ENCODE assay signal across 23 mouse cellular contexts in the genomic region with DNA sequence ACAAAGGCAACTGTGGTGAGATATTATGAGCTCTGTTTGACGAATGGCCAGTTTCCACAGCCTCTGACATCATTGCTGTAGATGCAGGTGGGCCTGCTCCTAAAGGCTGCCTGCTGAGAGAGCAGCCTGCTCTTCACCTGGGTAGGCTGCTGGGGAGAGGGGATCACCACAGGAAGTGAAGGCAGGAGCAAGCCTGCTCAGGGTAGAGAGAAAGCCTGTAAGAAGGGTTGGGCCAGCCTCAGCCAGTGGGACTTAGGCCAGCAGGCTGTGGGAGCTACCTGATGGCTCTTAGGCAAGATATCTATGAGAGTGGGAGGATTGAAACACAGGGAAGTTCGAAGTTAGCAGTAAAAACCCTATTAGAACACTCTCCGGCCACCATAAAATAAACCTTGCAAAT.
DNase-seq lines count a peak whose midpoint lies in the region; ATAC-seq and TF ChIP-seq lines count a peak whose summit lies in the region.
"Had no signal": no experiment of that assay in that cellular context is flagged by ENCODE, and none has a peak within 500 bp of the region (broad histone marks: within the 10 kb centered on the region; RNA-seq: fewer than 3 reads in every experiment).

No protein-coding gene starts in this region.

- H3K4me2 ChIP-seq in kidney, embryonic 15.5 days, result no peak overlapping the region
- H3K4me2 ChIP-seq in limb, embryonic 14.5 days (replicated peaks; ENCODE audit: low read depth, low read length, severe bottlenecking), result no peak overlapping the region
- H3K4me2 ChIP-seq: embryonic facial prominence, embryonic 15.5 days; liver, embryonic 13.5 days; lung, embryonic 15.5 days; midbrain, embryonic 13.5 days; neural tube, embryonic 12.5 days had no signal

- no peaks in the 10 kb centered on the region for H3K36me3 ChIP-seq in kidney, embryonic 15.5 days
- H3K36me3 ChIP-seq in limb, embryonic 14.5 days (ENCODE audit: control insufficient read depth, insufficient read depth, low read length), result no peaks in the 10 kb centered on the region
- H3K36me3 ChIP-seq in hindbrain, embryonic 10.5 days, result no peaks in the 10 kb centered on the region
- H3K36me3 ChIP-seq: embryonic facial prominence, embryonic 15.5 days; heart, embryonic 10.5 days; liver, embryonic 13.5 days; lung, embryonic 15.5 days; midbrain, embryonic 13.5 days; neural tube, embryonic 12.5 days had no signal

- no peaks in the 10 kb centered on the region for H3K9me3 ChIP-seq in kidney, embryonic 15.5 days (replicated peaks)
- no peaks in the 10 kb centered on the region for H3K9me3 ChIP-seq in limb, embryonic 14.5 days (ENCODE audit: control insufficient read depth, low read length)
- H3K9me3 ChIP-seq in hindbrain, embryonic 10.5 days, result no peaks in the 10 kb centered on the region
- H3K9me3 ChIP-seq: embryonic facial prominence, embryonic 15.5 days; heart, embryonic 10.5 days; liver, embryonic 13.5 days; lung, embryonic 15.5 days; midbrain, embryonic 13.5 days; neural tube, embryonic 12.5 days had no signal

- DNase-seq in kidney, postnatal 36 days, result no peak
- peak; percentile 26 to 33 for DNase-seq in cerebellum, adult 18-20 months
- peak; percentile 40 to 52 for DNase-seq in cerebellum, postnatal 14 days
- DNase-seq in limb, embryonic 14.5 days (ENCODE audit: low spot score), result no peak
- DNase-seq in adrenal gland, adult (ENCODE audit: inconsistent age in 2 of 2, low spot score in 1 of 2), result no peak
- no peak for DNase-seq in hindbrain, embryonic 10.5 days (ENCODE audit: low spot score)
- DNase-seq: adrenal gland, adult 8-10 months; embryo, embryonic 11 days; kidney, postnatal 10 days; liver, embryonic 13.5 days; lung, postnatal 36 days; right cerebral cortex, postnatal 25 days; spleen, adult 18-20 months had no signal

- H3K27ac ChIP-seq in kidney, embryonic 15.5 days, result peak overlapping the region; percentile 54; the same call in 1 of the 2 replicates
- peak overlapping the region; percentile 21; the same call in 1 of the 2 replicates for H3K27ac ChIP-seq in limb, embryonic 14.5 days (replicated peaks; ENCODE audit: low read depth, low read length)
- no peak overlapping the region for H3K27ac ChIP-seq in hindbrain, embryonic 10.5 days
- H3K27ac ChIP-seq: embryonic facial prominence, embryonic 15.5 days; heart, embryonic 10.5 days; liver, embryonic 13.5 days; lung, embryonic 15.5 days; midbrain, embryonic 13.5 days; neural tube, embryonic 12.5 days had no signal

- no peak overlapping the region for H3K9ac ChIP-seq in kidney, embryonic 15.5 days
- no peak overlapping the region for H3K9ac ChIP-seq in limb, embryonic 14.5 days (ENCODE audit: low read depth, low read length, severe bottlenecking)
- H3K9ac ChIP-seq: embryonic facial prominence, embryonic 15.5 days; liver, embryonic 13.5 days; lung, embryonic 15.5 days; midbrain, embryonic 13.5 days; neural tube, embryonic 12.5 days had no signal

- no peak for TF ChIP-seq POLR2A in limb, embryonic 14.5 days (IDR thresholded peaks at IDR 0.05; ENCODE audit: borderline replicate concordance, extremely low read depth, insufficient read depth, insufficient read length)

- 77% methylated on average over 3 of the region's 3 CpGs for WGBS in kidney, embryonic 15.5 days
- WGBS in limb, embryonic 14.5 days, result 71% methylated on average over 3 of the region's 3 CpGs
- 84% methylated on average over 3 of the region's 3 CpGs for WGBS in hindbrain, embryonic 10.5 days

- H3K4me1 ChIP-seq in kidney, embryonic 15.5 days, result peaks cover 34% of the 10 kb centered on the region
- H3K4me1 ChIP-seq in limb, embryonic 14.5 days (ENCODE audit: control insufficient read depth, insufficient read depth, low read length), result peaks cover 10% of the 10 kb centered on the region; the same call in 1 of the 2 replicates
- no peaks in the 10 kb centered on the region for H3K4me1 ChIP-seq in hindbrain, embryonic 10.5 days (replicated peaks)
- H3K4me1 ChIP-seq: liver, embryonic 13.5 days; midbrain, embryonic 13.5 days; neural tube, embryonic 12.5 days had no signal

- no peaks in the 10 kb centered on the region for H3K27me3 ChIP-seq in kidney, embryonic 15.5 days
- no peaks in the 10 kb centered on the region for H3K27me3 ChIP-seq in limb, embryonic 14.5 days (ENCODE audit: control insufficient read depth, insufficient read depth, low read length)
- H3K27me3 ChIP-seq in hindbrain, embryonic 10.5 days (ENCODE audit: insufficient read depth, poor library complexity, severe bottlenecking), result no peaks in the 10 kb centered on the region
- H3K27me3 ChIP-seq: embryonic facial prominence, embryonic 15.5 days; liver, embryonic 13.5 days; lung, embryonic 15.5 days; midbrain, embryonic 13.5 days; neural tube, embryonic 12.5 days had no signal

- no peak overlapping the region for H3K4me3 ChIP-seq in kidney, embryonic 15.5 days (replicated peaks)
- no peak overlapping the region for H3K4me3 ChIP-seq in limb, embryonic 14.5 days (replicated peaks; ENCODE audit: low read length)
- no peak overlapping the region for H3K4me3 ChIP-seq in hindbrain, embryonic 10.5 days
- H3K4me3 ChIP-seq: embryonic facial prominence, embryonic 15.5 days; heart, embryonic 10.5 days; liver, embryonic 13.5 days; lung, embryonic 15.5 days; megakaryocyte, embryonic 14.5 days; midbrain, embryonic 13.5 days; neural tube, embryonic 12.5 days had no signal

- no peak for ATAC-seq in kidney, embryonic 15.5 days (replicated peaks; ENCODE audit: low FRiP score)
- no peak for ATAC-seq in limb, embryonic 14.5 days (ENCODE audit: low FRiP score, low read depth)
- ATAC-seq: forebrain, embryonic 14.5 days; hindbrain, embryonic 16.5 days; intestine, embryonic 16.5 days; midbrain, embryonic 13.5 days had no signal

Comparison
In these comparisons a context has a peak if more than half of its experiments do, and no peak if none do; other contexts are left out.
1. DNase-seq: peak in cerebellum, adult 18-20 months (2 of 2) and cerebellum, postnatal 14 days (2 of 2); none in kidney, postnatal 36 days (0 of 2), limb, embryonic 14.5 days (single experiment), adrenal gland, adult (0 of 2) and hindbrain, embryonic 10.5 days (single experiment).